Comparison of ENCODE assay signal across 19 mouse cellular contexts in genomic region chr4:148001013-148001789, GRCm38 (mm10). TPM values are rescaled to one million over a fixed set of nuclear protein-coding genes. Genes with fewer than 3 reads are reported as not detected.
DNase-seq lines count a peak whose midpoint lies in the region; ATAC-seq lines count a peak whose summit lies in the region.
"Had no signal": no experiment of that assay in that cellular context is flagged by ENCODE, and none has a peak within 500 bp of the region (broad histone marks: within the 10 kb centered on the region; RNA-seq: fewer than 3 reads in every experiment).

No protein-coding gene starts in this region.

- H3K4me2 ChIP-seq in heart, embryonic 11.5 days = peak overlapping the region; percentile 14
- no peak overlapping the region for H3K4me2 ChIP-seq in neural tube, embryonic 12.5 days (replicated peaks)
- no peak overlapping the region for H3K4me2 ChIP-seq in midbrain, embryonic 12.5 days (replicated peaks)
- H3K4me2 ChIP-seq: embryonic facial prominence, embryonic 12.5 days; liver, embryonic 15.5 days had no signal

- peaks cover 6% of the 10 kb centered on the region; the same call in 1 of the 2 replicates for H3K4me1 ChIP-seq in heart, embryonic 11.5 days (ENCODE audit: control insufficient read depth, insufficient read depth, low read length)
- peaks cover 9% of the 10 kb centered on the region for H3K4me1 ChIP-seq in neural tube, embryonic 12.5 days
- H3K4me1 ChIP-seq in midbrain, embryonic 12.5 days = peaks cover 17% of the 10 kb centered on the region; the same call in 1 of the 2 replicates
- H3K4me1 ChIP-seq: embryonic facial prominence, embryonic 12.5 days; liver, embryonic 15.5 days had no signal

- peaks cover 10% of the 10 kb centered on the region; the same call in 1 of the 2 replicates for H3K36me3 ChIP-seq in heart, embryonic 11.5 days (ENCODE audit: control insufficient read depth, insufficient read depth, low read length)
- H3K36me3 ChIP-seq in neural tube, embryonic 12.5 days = peaks cover 29% of the 10 kb centered on the region
- peaks cover 36% of the 10 kb centered on the region for H3K36me3 ChIP-seq in midbrain, embryonic 12.5 days

- peak overlapping the region; percentile 82 for H3K27ac ChIP-seq in heart, embryonic 11.5 days (ENCODE audit: low read depth, low read length)
- H3K27ac ChIP-seq in neural tube, embryonic 12.5 days = no peak overlapping the region
- peak overlapping the region; percentile 59 for H3K27ac ChIP-seq in midbrain, embryonic 12.5 days (replicated peaks)
- H3K27ac ChIP-seq: embryonic facial prominence, embryonic 12.5 days; liver, embryonic 15.5 days had no signal

- no peaks in the 10 kb centered on the region for H3K9me3 ChIP-seq in heart, embryonic 11.5 days (replicated peaks; ENCODE audit: control insufficient read depth, low read length)
- H3K9me3 ChIP-seq in neural tube, embryonic 12.5 days = no peaks in the 10 kb centered on the region
- H3K9me3 ChIP-seq in midbrain, embryonic 12.5 days = no peaks in the 10 kb centered on the region
- H3K9me3 ChIP-seq: embryonic facial prominence, embryonic 12.5 days; liver, embryonic 15.5 days had no signal

- 0 out of 2 replicates have a peak, but pooled peaks cover 9% of the 10 kb centered on the region for H3K27me3 ChIP-seq in heart, embryonic 11.5 days (ENCODE audit: control insufficient read depth, insufficient read depth, low read length)
- no peaks in the 10 kb centered on the region for H3K27me3 ChIP-seq in neural tube, embryonic 12.5 days (replicated peaks)
- H3K27me3 ChIP-seq in midbrain, embryonic 12.5 days = no peaks in the 10 kb centered on the region
- H3K27me3 ChIP-seq: embryonic facial prominence, embryonic 12.5 days; liver, embryonic 15.5 days had no signal

- peak overlapping the region; percentile 34 for H3K4me3 ChIP-seq in heart, embryonic 11.5 days (ENCODE audit: low read depth, low read length)
- no peak overlapping the region for H3K4me3 ChIP-seq in neural tube, embryonic 12.5 days
- no peak overlapping the region for H3K4me3 ChIP-seq in midbrain, embryonic 12.5 days
- H3K4me3 ChIP-seq: embryonic facial prominence, embryonic 12.5 days; liver, embryonic 15.5 days had no signal

- peak overlapping the region; percentile 47 for H3K9ac ChIP-seq in heart, embryonic 11.5 days (ENCODE audit: low read depth, low read length)
- no peak overlapping the region for H3K9ac ChIP-seq in neural tube, embryonic 12.5 days
- H3K9ac ChIP-seq in midbrain, embryonic 12.5 days (replicated peaks) = no peak overlapping the region
- H3K9ac ChIP-seq: embryonic facial prominence, embryonic 12.5 days; liver, embryonic 15.5 days had no signal

- no peak for ATAC-seq in heart, embryonic 11.5 days (replicated peaks; ENCODE audit: insufficient number of reproducible peaks, low FRiP score, low TSS enrichment)
- ATAC-seq in neural tube, embryonic 12.5 days (ENCODE audit: low FRiP score, low read depth) = peak; percentile 33
- ATAC-seq in midbrain, embryonic 12.5 days (ENCODE audit: low FRiP score, low read depth) = peak; percentile 51
- ATAC-seq: intestine, embryonic 16.5 days had no signal

- no peak for DNase-seq in heart, postnatal 4 days
- no peak for DNase-seq in neural tube, embryonic 10.5 days (ENCODE audit: extremely low spot score, low spot score)
- no peak for DNase-seq in adrenal gland, postnatal 25 days
- DNase-seq in gastrocnemius, postnatal 25 days = no peak
- no peak for DNase-seq in gastrocnemius, postnatal 10 days
- DNase-seq: adrenal gland, adult 8-10 months; B cell, adult 2 months; cerebellum, postnatal 36 days; gastrocnemius, postnatal 36 days; left cerebral cortex, postnatal 4 days; right cerebral cortex, postnatal 25 days had no signal

- WGBS in heart, embryonic 11.5 days (ENCODE audit: insufficient replicate concordance) = 69% methylated on average over 17 of the region's 17 CpGs
- WGBS in neural tube, embryonic 12.5 days = 82% methylated on average over 17 of the region's 17 CpGs
- WGBS in midbrain, embryonic 12.5 days = 73% methylated on average over 17 of the region's 17 CpGs

RNA-seq across cellular contexts. Expression of gene Nppa, which starts 0.7 kb away (rescaled TPM):
- polyA plus RNA-seq in heart, embryonic 11.5 days (2014; fragmentation: Nextera tagmentation; extraction: Ambion mirVana) = 5,496 and 5,973 TPM in 2 replicates
- 1,000 to 10,000 TPM; 1,585 to 1,953 TPM for total RNA-seq in heart, postnatal 4 days (2021)
- polyA plus RNA-seq in neural tube, embryonic 12.5 days (2016; fragmentation: Nextera tagmentation; extraction: Ambion mirVana) = 3.1 and 5.0 TPM in 2 replicates
- polyA plus RNA-seq in midbrain, embryonic 12.5 days (2016; fragmentation: Nextera tagmentation; extraction: Ambion mirVana) = 1.0 and 2.8 TPM in 2 replicates
- total RNA-seq in adrenal gland, postnatal 25 days (2021) = not detected in 2 replicates
- total RNA-seq in gastrocnemius, postnatal 25 days (2021) = not detected
- not detected for total RNA-seq in gastrocnemius, postnatal 10 days (2021)
- total RNA-seq: adrenal gland, adult 8-10 months; gastrocnemius, postnatal 36 days; layer of hippocampus, postnatal 25 days; monocyte, adult 5-6 weeks had no signal

RNA-seq across cellular contexts. Expression of gene Nppb, which starts 15.6 kb away (rescaled TPM):
- 305 and 336 TPM in 2 replicates for polyA plus RNA-seq in heart, embryonic 11.5 days (2014; fragmentation: Nextera tagmentation; extraction: Ambion mirVana)
- total RNA-seq in heart, postnatal 4 days (2021) = 100 to 1,000 TPM; 736 to 787 TPM
- 0.45 TPM in 1 of 2 replicates, not detected in the other for polyA plus RNA-seq in neural tube, embryonic 12.5 days (2016; fragmentation: Nextera tagmentation; extraction: Ambion mirVana)
- not detected in 2 replicates for polyA plus RNA-seq in midbrain, embryonic 12.5 days (2016; fragmentation: Nextera tagmentation; extraction: Ambion mirVana)
- not detected in 2 replicates for total RNA-seq in adrenal gland, postnatal 25 days (2021)
- total RNA-seq in gastrocnemius, postnatal 25 days (2021) = not detected
- total RNA-seq in gastrocnemius, postnatal 10 days (2021) = not detected
- total RNA-seq: gastrocnemius, postnatal 36 days; layer of hippocampus, postnatal 25 days; left cerebral cortex, postnatal 4 days; monocyte, adult 5-6 weeks had no signal
- polyA plus RNA-seq: embryonic facial prominence, embryonic 12.5 days; intestine, embryonic 16.5 days; liver, embryonic 15.5 days had no signal

RNA-seq across cellular contexts. Expression of gene Clcn6, which starts 37.4 kb away (rescaled TPM):
- 6.3 and 7.3 TPM in 2 replicates for polyA plus RNA-seq in heart, embryonic 11.5 days (2014; fragmentation: Nextera tagmentation; extraction: Ambion mirVana)
- total RNA-seq in heart, postnatal 4 days (2021) = 10 to 100 TPM; 15.8 to 16.3 TPM
- 26.6 and 29.1 TPM in 2 replicates for polyA plus RNA-seq in neural tube, embryonic 12.5 days (2016; fragmentation: Nextera tagmentation; extraction: Ambion mirVana)
- 26.9 and 29.7 TPM in 2 replicates for polyA plus RNA-seq in midbrain, embryonic 12.5 days (2016; fragmentation: Nextera tagmentation; extraction: Ambion mirVana)
- total RNA-seq in adrenal gland, postnatal 25 days (2021) = 11.1 and 12.7 TPM in 2 replicates
- total RNA-seq in gastrocnemius, postnatal 25 days (2021) = 1 to 10 TPM; 3.5 to 4.7 TPM
- 1 to 10 TPM; 7.1 to 8.5 TPM for total RNA-seq in gastrocnemius, postnatal 10 days (2021)

RNA-seq across cellular contexts. Expression of gene Mthfr, which starts 37.7 kb away (rescaled TPM):
- 8.9 and 10.4 TPM in 2 replicates for polyA plus RNA-seq in heart, embryonic 11.5 days (2014; fragmentation: Nextera tagmentation; extraction: Ambion mirVana)
- total RNA-seq in heart, postnatal 4 days (2021) = 10 to 100 TPM; 14.1 to 14.3 TPM
- 27.8 and 30.7 TPM in 2 replicates for polyA plus RNA-seq in neural tube, embryonic 12.5 days (2016; fragmentation: Nextera tagmentation; extraction: Ambion mirVana)
- 44.5 and 44.8 TPM in 2 replicates for polyA plus RNA-seq in midbrain, embryonic 12.5 days (2016; fragmentation: Nextera tagmentation; extraction: Ambion mirVana)
- 32.1 and 33.6 TPM in 2 replicates for total RNA-seq in adrenal gland, postnatal 25 days (2021)
- 1 to 10 TPM; 6.8 to 9.4 TPM for total RNA-seq in gastrocnemius, postnatal 25 days (2021)
- 10 to 100 TPM; 20.0 to 23.4 TPM for total RNA-seq in gastrocnemius, postnatal 10 days (2021)

Comparison
In these comparisons a context has a peak if more than half of its experiments do, and no peak if none do; other contexts are left out.
1. RNA of gene Nppa, which starts 0.7 kb away (total RNA-seq): 1,585 to 1,953 TPM in heart, postnatal 4 days; not detected in gastrocnemius, postnatal 10 days, not detected in gastrocnemius, postnatal 25 days and not detected in adrenal gland, postnatal 25 days; every median in the first group is over 1,000 times any median in the second.
2. RNA of gene Nppb, which starts 15.6 kb away (total RNA-seq): 736 to 787 TPM in heart, postnatal 4 days; not detected in adrenal gland, postnatal 25 days, not detected in gastrocnemius, postnatal 25 days and not detected in gastrocnemius, postnatal 10 days; every median in the first group is over 100 times any median in the second.